Mouse (Mus musculus) limb, embryonic 15.5 days (tissue): ENCODE measurements around the gene Pbx1. TPM values are rescaled to one million over a fixed set of nuclear protein-coding genes. Genes with fewer than 3 reads are reported as not detected.

Experiments used
- ATAC-seq: fragments of 200-750 bp; cut with Nextera tagmentation; 2 replicates; pipeline ENCODE4 v1.8.0; 2017; ENCODE audit warnings: low read depth, moderate TSS enrichment; ENCODE audit not compliant: insufficient number of reproducible peaks, low FRiP score, low TSS enrichment
- H3K27ac ChIP-seq: fragments of 300-500 bp; sonication (generic); 2 replicates; pipeline ENCODE4 v1.5.1; 2015; ENCODE audit warnings: moderate library complexity, mild to moderate bottlenecking, inconsistent platforms
- H3K27me3 ChIP-seq: fragments of 300-500 bp; sonication (generic); 2 replicates; pipeline ENCODE4 v1.6.1; 2015; ENCODE audit warnings: inconsistent platforms
- H3K36me3 ChIP-seq: fragments of 300-500 bp; sonication (generic); 2 replicates; pipeline ENCODE4 v1.6.1; 2015; ENCODE audit warnings: inconsistent platforms
- H3K4me1 ChIP-seq: fragments of 300-500 bp; sonication (generic); 2 replicates; pipeline ENCODE4 v1.6.1; 2015; ENCODE audit warnings: inconsistent platforms
- H3K4me2 ChIP-seq: fragments of 300-500 bp; sonication (generic); 2 replicates; pipeline ENCODE4 v1.6.1; 2015; ENCODE audit warnings: mild to moderate bottlenecking, inconsistent platforms
- H3K4me3 ChIP-seq: fragments of 300-500 bp; sonication (generic); 2 replicates; pipeline ENCODE4 v1.5.1; 2015; ENCODE audit warnings: mild to moderate bottlenecking, inconsistent platforms
- H3K9ac ChIP-seq: fragments of 300-500 bp; sonication (generic); 2 replicates; pipeline ENCODE4 v1.6.1; 2015; ENCODE audit warnings: inconsistent platforms
- H3K9me3 ChIP-seq: fragments of 300-500 bp; sonication (generic); 2 replicates; pipeline ENCODE4 v1.6.1; 2016; ENCODE audit warnings: inconsistent platforms
- WGBS: fragments of 180-500 bp; shearing (Covaris S2); methylation state at CpG from one replicate; pipeline ENCODE4 v1.1.7; 2015; 5-methylcytosine and 5-hydroxymethylcytosine counted together
- polyA plus RNA-seq: library from polyadenylated mRNA; unstranded; fragments of >200 nt; fragmentation: Nextera tagmentation; extraction: Ambion mirVana; gene quantifications from 2 replicates; pipeline ENCODE4 v1.2.1, GENCODE M21; 2015

Pbx1 gene
- polyA plus RNA-seq, 1 experiment from 2014 or later = 25.5 TPM

GRCm38 (mm10) chr1:168290236-168290985 lies 141.7 kb downstream of the Pbx1 start:
- Histone ChIP-seq H3K9me3 (no peaks in the 10 kb centered on the region), H3K4me2 (no peak overlapping the region), H3K4me1 (peaks cover 19% of the 10 kb centered on the region), H3K27me3 (peaks cover 29% of the 10 kb centered on the region; the same call in 1 of the 2 replicates), H3K9ac (no peak overlapping the region), H3K36me3 (no peaks in the 10 kb centered on the region), H3K27ac (no peak overlapping the region), H3K4me3 (no peak overlapping the region)
- no peak for ATAC-seq
- WGBS = 73% methylated on average over 8 of the region's 8 CpGs

- peaks cover 29% of the 10 kb centered on the region; the same call in 1 of the 2 replicates for H3K27me3 ChIP-seq
- H3K27ac ChIP-seq = no peak overlapping the region
- no peaks in the 10 kb centered on the region for H3K9me3 ChIP-seq
- peaks cover 26% of the 10 kb centered on the region for H3K4me1 ChIP-seq
- no peak overlapping the region for H3K4me2 ChIP-seq
- no peak overlapping the region for H3K4me3 ChIP-seq
- H3K36me3 ChIP-seq = no peaks in the 10 kb centered on the region
- H3K9ac ChIP-seq = no peak overlapping the region
- no peak for ATAC-seq
- WGBS = 64% methylated on average over 10 of the region's 10 CpGs
Observed at GRCm38 (mm10) chr1:168288891-168289545, 143.1 kb downstream of the Pbx1 start.

- Histone ChIP-seq H3K36me3 (no peaks in the 10 kb centered on the region), H3K27ac (peak overlapping the region; percentile 61), H3K4me1 (peaks cover 30% of the 10 kb centered on the region), H3K4me2 (no peak overlapping the region), H3K9ac (no peak overlapping the region), H3K27me3 (peaks cover 27% of the 10 kb centered on the region; the same call in 1 of the 2 replicates), H3K9me3 (no peaks in the 10 kb centered on the region), H3K4me3 (no peak overlapping the region)
- no peak for ATAC-seq
- WGBS = 56% methylated on average over 23 of the region's 23 CpGs
Observed at GRCm38 (mm10) chr1:168287843-168288591, 144.1 kb downstream of the Pbx1 start.

GRCm38 (mm10) chr1:168286862-168287650 lies 145.0 kb downstream of the Pbx1 start:
- Histone ChIP-seq H3K4me1 (peaks cover 30% of the 10 kb centered on the region), H3K36me3 (no peaks in the 10 kb centered on the region), H3K27ac (peak overlapping the region; percentile 61; the same call in 1 of the 2 replicates)

GRCm38 (mm10) chr1:168284566-168285141 lies 147.4 kb downstream of the Pbx1 start:
- ATAC-seq = no peak
- Histone ChIP-seq H3K9me3 (no peaks in the 10 kb centered on the region), H3K27ac (no peak overlapping the region), H3K27me3 (0 out of 2 replicates have a peak, but pooled peaks cover 2% of the 10 kb centered on the region), H3K9ac (no peak overlapping the region), H3K4me1 (peaks cover 30% of the 10 kb centered on the region), H3K4me2 (no peak overlapping the region), H3K4me3 (no peak overlapping the region), H3K36me3 (no peaks in the 10 kb centered on the region)
- WGBS = 58% methylated on average over 9 of the region's 9 CpGs

More at GRCm38 (mm10) chr1:168286862-168287650, 145.0 kb downstream of the Pbx1 start:
- no peak overlapping the region for H3K4me2 ChIP-seq
- ATAC-seq = no peak
- no peaks in the 10 kb centered on the region for H3K9me3 ChIP-seq
- H3K9ac ChIP-seq = no peak overlapping the region
- no peak overlapping the region for H3K4me3 ChIP-seq
- 45% methylated on average over 2 of the region's 2 CpGs for WGBS
- H3K27me3 ChIP-seq = peaks cover 19% of the 10 kb centered on the region; the same call in 1 of the 2 replicates

- no peaks in the 10 kb centered on the region for H3K36me3 ChIP-seq
- H3K27me3 ChIP-seq = no peaks in the 10 kb centered on the region
- no peak overlapping the region for H3K9ac ChIP-seq
- 66% methylated on average over 15 of the region's 15 CpGs for WGBS
- H3K27ac ChIP-seq = no peak overlapping the region
- no peak for ATAC-seq
- H3K9me3 ChIP-seq = no peaks in the 10 kb centered on the region
- H3K4me3 ChIP-seq = no peak overlapping the region
- H3K4me2 ChIP-seq = no peak overlapping the region
- peaks cover 24% of the 10 kb centered on the region for H3K4me1 ChIP-seq
Observed at GRCm38 (mm10) chr1:168283841-168284565, 148.1 kb downstream of the Pbx1 start.

- H3K27ac ChIP-seq = no peak overlapping the region
- 68% methylated on average over 2 of the region's 2 CpGs for WGBS
Observed at GRCm38 (mm10) chr1:168283421-168283820, 148.6 kb downstream of the Pbx1 start.

GRCm38 (mm10) chr1:168275678-168276077 lies 156.4 kb downstream of the Pbx1 start:
- Histone ChIP-seq H3K9me3 (no peaks in the 10 kb centered on the region), H3K27me3 (no peaks in the 10 kb centered on the region), H3K27ac (no peak overlapping the region), H3K4me2 (no peak overlapping the region), H3K4me3 (no peak overlapping the region), H3K4me1 (peaks cover 22% of the 10 kb centered on the region), H3K9ac (no peak overlapping the region), H3K36me3 (no peaks in the 10 kb centered on the region)
- no peak for ATAC-seq
- 45% methylated on average over 5 of the region's 5 CpGs for WGBS

More at GRCm38 (mm10) chr1:168283421-168283820, 148.6 kb downstream of the Pbx1 start:
- Histone ChIP-seq H3K4me1 (peaks cover 18% of the 10 kb centered on the region), H3K4me2 (no peak overlapping the region), H3K27me3 (no peaks in the 10 kb centered on the region), H3K36me3 (no peaks in the 10 kb centered on the region), H3K4me3 (no peak overlapping the region), H3K9me3 (no peaks in the 10 kb centered on the region), H3K9ac (no peak overlapping the region)
- no peak for ATAC-seq

GRCm38 (mm10) chr1:168274296-168274695 lies 157.8 kb downstream of the Pbx1 start:
- ATAC-seq = no peak
- 95% methylated on average over 4 of the region's 4 CpGs for WGBS

GRCm38 (mm10) chr1:168272091-168272490 lies 160.0 kb downstream of the Pbx1 start:
- 71% methylated on average over 2 of the region's 2 CpGs for WGBS

More at GRCm38 (mm10) chr1:168274296-168274695, 157.8 kb downstream of the Pbx1 start:
- Histone ChIP-seq H3K4me2 (no peak overlapping the region), H3K27me3 (no peaks in the 10 kb centered on the region), H3K4me1 (peaks cover 22% of the 10 kb centered on the region), H3K4me3 (no peak overlapping the region), H3K36me3 (no peaks in the 10 kb centered on the region), H3K9ac (no peak overlapping the region), H3K9me3 (no peaks in the 10 kb centered on the region), H3K27ac (no peak overlapping the region)

More at GRCm38 (mm10) chr1:168272091-168272490, 160.0 kb downstream of the Pbx1 start:
- ATAC-seq = no peak
- Histone ChIP-seq H3K4me2 (no peak overlapping the region), H3K9me3 (no peaks in the 10 kb centered on the region), H3K9ac (no peak overlapping the region), H3K4me1 (peaks cover 22% of the 10 kb centered on the region), H3K27ac (no peak overlapping the region), H3K4me3 (no peak overlapping the region), H3K27me3 (no peaks in the 10 kb centered on the region), H3K36me3 (no peaks in the 10 kb centered on the region)
